Mouse (Mus musculus) neural tube, embryonic 13.5 days (tissue): ENCODE measurements around the gene Unc93b1. TPM values are rescaled to one million over a fixed set of nuclear protein-coding genes. Genes with fewer than 3 reads are reported as not detected.
"Not testable (repeated sequence)": the region's sequence is repeated elsewhere in the genome, so short reads cannot be mapped to it uniquely, and the experiment has no call there.

Experiments used
- ATAC-seq: fragments of 200-750 bp; cut with Nextera tagmentation; 2 replicates; pipeline ENCODE4 v1.8.0; 2017; ENCODE audit warnings: low read depth, mild to moderate bottlenecking, moderate TSS enrichment, moderate library complexity
- H3K27ac ChIP-seq: fragments of 300-500 bp; sonication (generic); replicated peaks from 2 replicates; pipeline ENCODE4 v1.5.1; 2015; ENCODE audit warnings: moderate library complexity, mild to moderate bottlenecking, inconsistent platforms
- H3K27me3 ChIP-seq: fragments of 300-500 bp; sonication (generic); 2 replicates; pipeline ENCODE4 v1.6.1; 2015; ENCODE audit warnings: mild to moderate bottlenecking, inconsistent platforms
- H3K36me3 ChIP-seq: fragments of 300-500 bp; sonication (generic); 2 replicates; pipeline ENCODE4 v1.6.1; 2015; ENCODE audit warnings: mild to moderate bottlenecking, inconsistent platforms
- H3K4me1 ChIP-seq: fragments of 300-500 bp; sonication (generic); replicated peaks from 2 replicates; pipeline ENCODE4 v1.6.1; 2015; ENCODE audit warnings: inconsistent platforms
- H3K4me2 ChIP-seq: fragments of 300-500 bp; sonication (generic); 2 replicates; pipeline ENCODE4 v1.6.1; 2015; ENCODE audit warnings: inconsistent platforms, mild to moderate bottlenecking, moderate library complexity
- H3K4me3 ChIP-seq: fragments of 300-500 bp; sonication (generic); 2 replicates; pipeline ENCODE4 v1.5.1; 2015; ENCODE audit warnings: mild to moderate bottlenecking, inconsistent platforms
- H3K9ac ChIP-seq: fragments of 300-500 bp; sonication (generic); 2 replicates; pipeline ENCODE4 v1.6.1; 2015; ENCODE audit warnings: moderate library complexity, mild to moderate bottlenecking, inconsistent platforms
- H3K9me3 ChIP-seq: fragments of 300-500 bp; sonication (generic); 2 replicates; pipeline ENCODE4 v1.6.1; 2016; ENCODE audit warnings: inconsistent platforms
- WGBS: fragments of 180-500 bp; shearing (Covaris S2); methylation state at CpG from one replicate; pipeline ENCODE4 v1.1.7; 2015; 5-methylcytosine and 5-hydroxymethylcytosine counted together
- polyA plus RNA-seq: library from polyadenylated mRNA; unstranded; fragments of >200 nt; fragmentation: Nextera tagmentation; extraction: Ambion mirVana; gene quantifications from 2 replicates; pipeline ENCODE4 v1.2.1, GENCODE M21; 2015

Unc93b1 gene
- polyA plus RNA-seq, 1 experiment from 2014 or later, result 11.8 TPM

DNA sequence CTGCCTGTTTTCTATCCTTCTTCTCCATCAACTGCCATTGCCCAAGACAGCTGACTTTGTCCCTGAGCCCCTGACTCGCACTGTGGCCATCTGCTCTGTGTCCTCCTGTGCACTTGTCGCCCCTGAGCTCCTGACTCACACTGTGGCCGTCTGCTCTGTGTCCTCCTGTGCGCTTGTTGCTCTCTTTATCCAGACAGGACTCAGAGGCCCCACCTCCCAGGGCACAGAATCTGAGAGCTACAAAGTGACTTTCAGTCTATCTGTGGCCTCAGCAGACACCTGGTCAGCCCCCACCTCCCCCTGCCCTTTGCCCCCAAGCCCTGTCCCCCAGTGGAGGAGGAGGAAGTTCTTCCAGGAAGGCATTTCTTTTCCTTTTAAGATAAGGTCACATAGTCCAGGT, 20.8 kb downstream of the Unc93b1 start:
- Histone ChIP-seq H3K4me2 (no peak overlapping the region), H3K36me3 (no peaks in the 10 kb centered on the region), H3K27ac (no peak overlapping the region), H3K9me3 (no peaks in the 10 kb centered on the region), H3K9ac (no peak overlapping the region), H3K4me1 (no peaks in the 10 kb centered on the region), H3K27me3 (no peaks in the 10 kb centered on the region), H3K4me3 (no peak overlapping the region)
- ATAC-seq, result no peak
- 60% methylated on average over 4 of the region's 4 CpGs for WGBS

DNA sequence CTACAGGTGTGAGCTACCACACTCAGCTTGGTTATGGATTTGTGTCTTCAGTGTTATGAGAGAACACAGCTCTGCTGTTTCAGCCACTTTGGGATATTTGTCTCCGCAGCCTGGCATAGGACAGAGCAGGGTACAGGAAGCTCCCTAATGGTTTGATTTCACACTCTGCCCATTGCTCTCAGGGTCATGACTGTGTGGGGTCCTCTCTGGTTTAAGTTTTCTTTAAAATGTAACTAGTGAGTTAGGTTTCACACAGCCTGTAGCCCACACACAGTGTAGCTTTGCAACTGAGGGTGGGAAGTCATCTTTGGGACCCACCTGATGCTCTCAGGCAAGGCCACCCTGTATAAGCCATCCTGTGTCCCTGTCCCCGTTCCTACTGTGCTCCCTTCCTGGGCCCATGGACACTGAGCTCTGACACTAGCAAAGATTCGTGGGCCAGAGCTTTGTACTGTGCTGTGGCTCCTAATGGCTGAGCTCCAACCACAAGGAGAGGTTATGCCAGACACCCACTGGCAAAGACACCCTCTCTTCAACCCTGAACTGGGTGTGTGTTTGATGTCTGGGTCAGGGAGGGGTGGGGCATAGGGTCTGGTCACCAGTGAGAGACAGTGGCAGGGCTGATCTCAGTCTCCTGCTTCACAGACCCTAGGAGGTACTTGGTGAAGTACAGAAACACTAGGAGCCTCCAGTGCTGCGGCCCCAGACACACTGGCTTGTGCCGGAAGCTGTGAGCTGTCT, 22.5 kb downstream of the Unc93b1 start:
- H3K4me2 ChIP-seq, H3K36me3 ChIP-seq, ATAC-seq, H3K27ac ChIP-seq, H3K27me3 ChIP-seq, H3K4me1 ChIP-seq, H3K9me3 ChIP-seq, H3K9ac ChIP-seq, H3K4me3 ChIP-seq: not testable (repeated sequence)
- 80% methylated on average over 5 of the region's 5 CpGs for WGBS

DNA sequence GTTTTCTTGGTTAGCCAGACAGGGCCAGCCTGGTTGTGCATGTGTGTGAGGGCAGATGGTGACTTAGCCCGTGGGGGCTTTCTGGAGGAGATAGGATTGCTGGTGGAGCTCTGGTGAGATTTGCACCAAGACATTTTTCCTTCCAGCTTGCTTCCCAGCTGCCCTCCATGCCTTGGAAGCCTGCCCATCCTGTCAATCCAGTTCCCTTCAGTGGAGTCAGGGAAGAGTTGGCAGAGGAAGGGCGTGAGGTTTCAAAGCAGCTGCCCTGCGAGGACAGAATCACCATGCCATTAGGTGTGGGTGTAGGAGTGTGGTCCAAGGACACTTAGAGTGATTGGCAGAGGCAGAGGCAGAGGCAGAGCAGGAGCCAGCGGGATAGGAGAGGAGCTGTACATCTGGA, 23.5 kb downstream of the Unc93b1 start, which contains the start of gene Aldh3b3:
Gene Aldh3b3, plus strand, starts transcription at position 176 of the 400 bp plus-strand sequence.
- no peak within 1 kb of the TSS for H3K4me3 ChIP-seq
- no peak within 1 kb of the TSS for H3K9ac ChIP-seq
- no peak within 1 kb of the TSS for H3K27ac ChIP-seq
- no peaks in the 10 kb centered on the region for H3K9me3 ChIP-seq
- no peaks in the 10 kb centered on the region for H3K4me1 ChIP-seq
- ATAC-seq, result no peak
- no peak within 1 kb of the TSS for H3K4me2 ChIP-seq
- 78% methylated on average over 4 of the region's 4 CpGs for WGBS
- no peaks in the 10 kb centered on the region for H3K27me3 ChIP-seq
- H3K36me3 ChIP-seq, result no peaks in the 10 kb centered on the region

DNA sequence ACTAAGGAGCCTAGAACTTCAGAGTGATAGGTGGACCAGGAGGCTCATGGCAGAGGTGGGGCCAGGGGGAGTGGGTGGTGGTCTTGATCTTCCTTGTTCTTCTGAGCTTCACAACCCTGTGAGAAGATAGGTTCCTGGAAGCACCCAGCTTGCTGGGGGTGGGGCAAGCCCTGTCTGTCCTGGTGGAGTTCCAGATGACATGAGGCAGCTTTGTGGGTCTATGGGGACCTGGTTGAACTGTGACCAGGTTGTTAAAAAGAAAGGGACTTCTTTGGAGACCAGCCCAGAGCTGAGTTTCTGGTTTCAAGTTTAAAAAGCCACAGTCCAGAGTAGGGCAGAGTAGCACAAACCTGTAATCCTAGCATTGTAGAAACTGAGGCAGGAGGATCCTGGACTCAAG, 24.0 kb downstream of the Unc93b1 start:
- Histone ChIP-seq H3K27ac (no peak overlapping the region), H3K9me3 (no peaks in the 10 kb centered on the region), H3K4me2 (no peak overlapping the region), H3K9ac (no peak overlapping the region), H3K4me1 (no peaks in the 10 kb centered on the region), H3K4me3 (no peak overlapping the region), H3K36me3 (no peaks in the 10 kb centered on the region), H3K27me3 (no peaks in the 10 kb centered on the region)
- no peak for ATAC-seq

DNA sequence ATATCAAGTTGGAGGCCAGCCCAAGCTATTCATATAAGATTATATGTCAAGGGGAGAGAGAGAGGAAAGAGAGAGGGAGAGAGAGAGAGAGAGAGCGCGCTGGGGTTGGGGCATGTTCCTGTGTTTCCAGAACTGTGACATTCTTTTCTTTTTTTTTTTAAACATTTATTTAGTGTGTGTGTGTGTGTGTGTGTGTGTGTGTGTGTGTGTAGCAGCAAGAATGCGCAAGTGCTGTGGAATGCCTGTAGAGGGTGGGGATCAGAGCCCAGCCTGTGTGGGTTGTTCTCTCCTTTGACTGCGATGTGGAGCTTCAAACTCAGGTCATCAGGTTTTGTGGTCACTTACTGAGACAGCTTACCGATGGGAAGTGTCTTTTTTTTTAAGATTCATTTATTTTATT, 25.2 kb downstream of the Unc93b1 start:
- Histone ChIP-seq H3K9me3 (no peaks in the 10 kb centered on the region), H3K4me3 (no peak overlapping the region), H3K36me3 (no peaks in the 10 kb centered on the region), H3K9ac (no peak overlapping the region), H3K27ac (no peak overlapping the region), H3K4me2 (no peak overlapping the region), H3K27me3 (no peaks in the 10 kb centered on the region), H3K4me1 (no peaks in the 10 kb centered on the region)
- ATAC-seq, result no peak
- 85% methylated on average over 5 of the region's 5 CpGs for WGBS

DNA sequence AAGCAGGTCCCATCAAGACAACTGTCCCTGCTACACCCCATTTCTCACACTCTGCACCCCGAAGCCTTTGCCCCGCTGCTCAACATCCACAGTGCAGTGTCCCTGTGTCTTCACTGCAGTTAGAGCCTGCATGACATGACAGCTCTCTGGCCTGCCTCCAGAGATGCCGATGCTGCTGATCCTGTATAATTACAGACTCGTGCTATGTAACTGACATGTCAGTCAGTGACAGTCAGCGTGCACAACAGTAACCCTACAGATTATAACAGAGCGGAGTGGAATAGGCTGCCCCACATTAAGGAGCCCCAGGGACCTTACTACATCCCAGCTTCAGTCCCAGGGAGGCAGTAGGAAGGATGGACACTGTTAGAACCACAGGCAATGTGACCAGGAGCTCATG, 26.8 kb downstream of the Unc93b1 start:
- 92% methylated on average over 6 of the region's 6 CpGs for WGBS
- not testable (repeated sequence) for H3K36me3 ChIP-seq, H3K27ac ChIP-seq

DNA sequence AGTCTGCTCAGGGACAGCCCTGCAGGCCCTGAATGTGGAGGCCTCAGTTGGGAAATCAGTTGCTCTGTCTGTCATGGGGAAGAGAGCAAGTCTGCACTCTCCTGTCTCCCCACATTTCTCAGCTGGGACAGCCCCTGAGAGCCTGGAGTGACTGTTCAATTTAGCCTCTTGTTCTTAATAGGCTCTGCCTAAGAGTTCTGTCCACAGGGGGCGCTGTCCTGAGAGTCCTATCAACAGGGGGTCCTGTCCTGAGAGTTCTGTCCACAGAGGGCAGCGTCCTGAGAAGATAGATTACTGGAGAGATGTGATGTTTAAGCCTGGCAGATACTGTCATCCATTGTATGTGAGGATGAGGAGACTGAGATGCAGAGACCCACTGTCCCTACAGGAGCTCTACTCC, 27.5 kb downstream of the Unc93b1 start:
- Histone ChIP-seq H3K4me2 (no peak overlapping the region), H3K36me3 (no peaks in the 10 kb centered on the region), H3K27me3 (no peaks in the 10 kb centered on the region), H3K9me3 (no peaks in the 10 kb centered on the region), H3K4me3 (no peak overlapping the region), H3K4me1 (no peaks in the 10 kb centered on the region), H3K9ac (no peak overlapping the region), H3K27ac (no peak overlapping the region)
- ATAC-seq, result no peak
- 14% methylated on average over 2 of the region's 2 CpGs for WGBS

More for the DNA sequence above, 26.8 kb downstream of the Unc93b1 start:
- H3K4me1 ChIP-seq, H3K9me3 ChIP-seq, H3K4me3 ChIP-seq, ATAC-seq, H3K4me2 ChIP-seq, H3K9ac ChIP-seq, H3K27me3 ChIP-seq: not testable (repeated sequence)

DNA sequence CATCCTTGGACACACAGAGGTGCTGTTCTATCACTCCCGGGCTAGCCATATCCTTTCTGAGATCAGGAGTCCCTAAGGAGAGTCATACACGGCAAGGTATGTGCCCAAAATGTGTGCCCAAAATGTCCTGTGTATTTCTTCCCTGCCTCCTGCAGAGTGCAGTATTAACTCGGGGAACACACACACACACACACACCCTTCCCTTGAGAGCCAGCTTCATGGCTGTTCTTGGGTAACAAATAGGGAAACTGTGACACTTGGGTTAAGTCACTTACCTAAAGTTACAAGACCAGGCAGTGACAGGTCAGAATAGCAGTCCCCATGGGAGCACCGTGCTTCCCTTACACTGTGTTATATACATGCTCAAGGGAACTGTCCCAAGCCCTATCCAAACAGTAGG, 29.0 kb downstream of the Unc93b1 start:
- Histone ChIP-seq H3K9ac (no peak overlapping the region), H3K9me3 (no peaks in the 10 kb centered on the region), H3K27ac (no peak overlapping the region), H3K36me3 (no peaks in the 10 kb centered on the region), H3K27me3 (no peaks in the 10 kb centered on the region), H3K4me2 (no peak overlapping the region), H3K4me1 (no peaks in the 10 kb centered on the region), H3K4me3 (no peak overlapping the region)
- ATAC-seq, result no peak
- 68% methylated on average over 4 of the region's 4 CpGs for WGBS

DNA sequence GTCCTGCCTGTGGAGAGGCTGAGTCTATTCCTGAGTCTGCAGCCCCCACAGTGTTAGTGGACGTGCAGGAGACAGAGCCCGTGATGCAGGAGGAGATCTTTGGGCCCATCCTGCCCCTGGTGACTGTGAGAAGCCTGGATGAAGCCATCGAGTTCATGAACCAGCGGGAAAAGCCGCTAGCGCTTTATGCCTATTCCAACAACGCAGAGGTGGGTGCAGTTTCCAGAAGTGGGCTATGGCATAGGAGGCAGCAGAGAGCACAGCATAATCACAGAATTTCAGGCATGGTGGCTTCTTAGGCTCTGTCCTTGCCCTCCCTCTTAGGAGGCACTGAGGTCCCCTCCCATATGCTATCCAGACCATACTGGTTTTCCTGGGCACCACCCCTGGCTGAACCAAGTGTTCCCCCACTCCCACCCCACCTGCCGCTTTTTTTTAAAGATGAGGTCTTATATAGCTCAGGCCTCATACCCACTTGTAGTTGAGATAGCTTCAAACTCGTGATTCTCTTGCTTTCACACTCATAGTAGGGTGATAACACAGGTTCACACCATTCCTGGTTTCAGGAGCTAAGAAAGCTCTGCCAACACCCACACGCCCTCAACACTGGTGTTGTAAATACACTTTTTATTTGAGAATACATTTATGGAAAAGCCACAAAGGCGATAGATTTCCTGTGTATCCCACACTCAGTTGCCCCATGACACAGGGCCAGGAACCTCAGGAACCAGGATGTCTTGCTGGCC, 31.5 kb downstream of the Unc93b1 start:
- no peak for ATAC-seq
- Histone ChIP-seq H3K4me3 (no peak overlapping the region), H3K4me2 (no peak overlapping the region), H3K36me3 (no peaks in the 10 kb centered on the region), H3K9ac (no peak overlapping the region), H3K4me1 (no peaks in the 10 kb centered on the region), H3K27ac (no peak overlapping the region), H3K27me3 (no peaks in the 10 kb centered on the region), H3K9me3 (no peaks in the 10 kb centered on the region)
- WGBS, result 65% methylated on average over 11 of the region's 11 CpGs

DNA sequence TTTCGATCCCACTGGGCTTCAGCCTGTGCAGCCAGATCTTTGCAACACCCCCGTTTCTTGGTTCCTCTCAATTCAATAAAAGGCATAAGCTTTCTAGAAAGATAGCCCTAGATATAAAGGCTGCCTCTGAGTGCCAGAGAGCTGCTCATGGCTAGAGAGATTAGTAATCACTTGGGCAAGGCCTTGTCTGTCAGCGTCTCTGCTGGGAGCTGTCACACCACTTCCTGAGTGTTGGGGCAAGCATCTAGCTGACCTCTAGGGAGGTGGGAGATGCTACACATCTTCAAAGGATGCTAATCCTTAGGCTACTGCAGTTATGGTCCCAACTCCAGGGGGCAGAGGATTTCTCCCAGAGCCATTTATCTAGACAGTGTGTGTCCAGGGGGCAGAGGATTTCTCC, 32.3 kb downstream of the Unc93b1 start:
- H3K4me1 ChIP-seq, result no peaks in the 10 kb centered on the region
- no peaks in the 10 kb centered on the region for H3K36me3 ChIP-seq
- WGBS, result 76% methylated on average over 3 of the region's 3 CpGs
- H3K9ac ChIP-seq, result no peak overlapping the region
- no peaks in the 10 kb centered on the region for H3K9me3 ChIP-seq
- no peak overlapping the region for H3K4me3 ChIP-seq
- no peak for ATAC-seq
- no peak overlapping the region for H3K27ac ChIP-seq
- H3K4me2 ChIP-seq, result no peak overlapping the region
- no peaks in the 10 kb centered on the region for H3K27me3 ChIP-seq

DNA sequence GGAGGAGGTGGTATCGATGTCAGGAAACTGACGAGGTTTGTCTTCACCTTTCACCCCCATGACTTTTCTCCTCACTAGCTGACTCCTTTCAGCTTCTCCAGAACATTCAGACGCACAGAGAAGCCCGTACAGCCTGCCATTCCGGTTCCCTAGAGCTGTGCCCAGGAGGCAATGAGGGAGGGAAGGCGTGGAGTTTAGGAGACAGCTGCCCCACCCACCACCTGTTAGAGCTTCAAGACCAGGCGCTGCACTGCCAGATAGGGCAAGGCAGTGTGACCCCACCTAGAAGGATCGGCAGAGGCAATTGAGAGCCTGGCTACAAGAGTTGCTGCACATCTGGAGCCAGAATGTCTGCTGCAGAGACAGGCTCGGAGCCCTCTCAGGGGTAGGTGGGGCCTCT, 37.2 kb downstream of the Unc93b1 start, which contains the start of gene Aldh3b2:
Gene Aldh3b2, plus strand, starts transcription at position 100 of the 400 bp plus-strand sequence.
- no peaks in the 10 kb centered on the region for H3K9me3 ChIP-seq
- H3K36me3 ChIP-seq, result no peaks in the 10 kb centered on the region
- H3K27me3 ChIP-seq, result no peaks in the 10 kb centered on the region
- 44% methylated on average over 9 of the region's 9 CpGs for WGBS
- ATAC-seq, result no peak
- no peak within 1 kb of the TSS for H3K9ac ChIP-seq
- H3K27ac ChIP-seq, result no peak within 1 kb of the TSS
- no peaks in the 10 kb centered on the region for H3K4me1 ChIP-seq
- H3K4me3 ChIP-seq, result no peak within 1 kb of the TSS
- H3K4me2 ChIP-seq, result no peak within 1 kb of the TSS

DNA sequence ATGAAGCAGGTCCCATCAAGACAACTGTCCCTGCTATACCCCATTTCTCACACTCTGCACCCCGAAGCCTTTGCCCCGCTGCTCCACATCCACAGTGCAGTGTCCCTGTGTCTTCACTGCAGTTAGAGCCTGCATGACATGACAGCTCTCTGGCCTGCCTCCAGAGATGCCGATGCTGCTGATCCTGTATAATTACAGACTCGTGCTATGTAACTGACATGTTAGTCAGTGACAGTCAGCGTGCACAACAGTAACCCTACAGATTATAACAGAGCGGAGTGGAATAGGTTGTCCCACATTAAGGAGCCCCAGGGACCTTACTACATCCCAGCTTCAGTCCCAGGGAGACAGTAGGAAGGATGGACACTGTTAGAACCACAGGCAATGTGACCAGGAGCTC, 39.6 kb downstream of the Unc93b1 start:
- H3K27ac ChIP-seq, H3K9me3 ChIP-seq, H3K27me3 ChIP-seq, ATAC-seq, H3K4me1 ChIP-seq, H3K9ac ChIP-seq, H3K4me3 ChIP-seq, H3K4me2 ChIP-seq, H3K36me3 ChIP-seq: not testable (repeated sequence)
- WGBS, result 81% methylated on average over 6 of the region's 6 CpGs

DNA sequence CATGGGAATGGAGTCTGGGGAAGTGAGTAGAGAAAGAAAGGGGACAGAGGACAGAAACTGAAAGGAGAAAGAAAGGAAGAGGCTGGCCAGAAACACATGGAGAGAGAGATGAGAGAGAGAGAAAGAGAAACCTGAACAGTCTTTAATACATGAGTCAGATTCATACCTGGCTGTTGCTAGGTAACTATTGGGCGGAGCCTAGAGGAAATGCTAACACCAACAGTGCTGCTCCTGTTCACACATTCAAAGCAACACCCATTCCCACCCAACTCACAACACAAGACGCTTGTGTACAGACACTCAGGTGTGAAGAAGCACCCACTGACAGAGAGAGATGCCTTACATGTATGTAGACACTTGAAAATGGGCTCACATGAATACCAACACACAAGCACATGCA, 40.9 kb downstream of the Unc93b1 start:
- Histone ChIP-seq H3K9ac (no peak overlapping the region), H3K27me3 (no peaks in the 10 kb centered on the region), H3K4me1 (no peaks in the 10 kb centered on the region), H3K4me3 (no peak overlapping the region), H3K27ac (no peak overlapping the region), H3K4me2 (no peak overlapping the region), H3K36me3 (no peaks in the 10 kb centered on the region), H3K9me3 (no peaks in the 10 kb centered on the region)
- no peak for ATAC-seq
- 72% methylated on average over 2 of the region's 2 CpGs for WGBS
